Mouse (Mus musculus): ENCODE measurements around the gene Fbxw7.
A peak's percentile ranks its signal among the peaks of the same experiment; 100 is the strongest.

Fbxw7 gene

DNA sequence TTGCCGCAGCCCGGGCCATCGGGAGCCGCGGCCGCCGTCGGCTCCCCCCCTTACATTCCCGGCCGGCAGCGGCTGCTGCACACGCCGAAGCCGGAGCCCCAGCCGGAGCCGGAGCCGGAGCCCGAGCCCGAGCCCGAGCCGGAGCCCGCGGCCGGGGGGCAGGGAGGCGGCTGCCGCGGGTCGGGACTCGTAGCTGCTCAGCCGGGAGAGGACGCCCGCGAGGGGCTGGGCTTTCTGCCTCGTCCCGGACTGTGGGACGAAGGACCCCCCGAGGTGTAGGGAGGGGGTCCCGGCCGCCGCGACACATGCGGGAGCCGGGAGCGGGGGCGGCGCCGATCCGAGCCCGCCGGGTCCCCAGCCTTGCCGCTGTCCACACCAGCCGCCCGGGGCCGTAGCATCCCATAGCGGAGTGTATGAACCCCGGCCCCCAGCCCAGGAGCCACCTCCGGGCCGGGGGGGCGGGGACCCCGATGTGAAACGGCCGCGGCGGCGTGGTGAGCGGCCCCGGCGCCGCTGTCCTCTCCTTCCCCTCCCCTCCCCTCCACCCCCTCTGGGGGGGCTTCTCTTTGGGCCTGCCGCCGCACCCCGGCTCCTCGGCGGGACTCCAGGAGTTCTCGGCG is at the start of gene Fbxw7:
Gene Fbxw7, plus strand, starts transcription at position 507 of the 620 bp plus-strand sequence.
- no peak for DNase-seq

DNA sequence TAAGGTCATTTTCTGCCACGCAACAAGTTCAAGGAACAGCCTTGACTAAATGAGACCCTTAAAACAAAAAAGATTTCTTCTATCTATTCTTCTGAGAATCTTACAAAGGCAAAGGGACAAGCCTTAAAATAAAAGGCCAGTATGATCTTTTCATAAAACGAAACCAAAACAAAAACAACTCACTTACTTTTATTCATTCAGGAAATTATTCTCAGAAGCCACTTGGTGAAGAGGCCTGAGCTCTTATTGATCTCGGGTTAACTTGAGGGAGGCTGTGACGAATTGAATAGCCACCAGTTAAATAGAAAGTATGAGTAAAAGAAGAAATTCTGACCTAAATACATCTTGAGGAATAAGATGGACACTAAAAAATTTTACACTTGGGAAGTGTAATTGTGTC is 46.1 kb upstream of the Fbxw7 start:
- no peak for DNase-seq

DNA sequence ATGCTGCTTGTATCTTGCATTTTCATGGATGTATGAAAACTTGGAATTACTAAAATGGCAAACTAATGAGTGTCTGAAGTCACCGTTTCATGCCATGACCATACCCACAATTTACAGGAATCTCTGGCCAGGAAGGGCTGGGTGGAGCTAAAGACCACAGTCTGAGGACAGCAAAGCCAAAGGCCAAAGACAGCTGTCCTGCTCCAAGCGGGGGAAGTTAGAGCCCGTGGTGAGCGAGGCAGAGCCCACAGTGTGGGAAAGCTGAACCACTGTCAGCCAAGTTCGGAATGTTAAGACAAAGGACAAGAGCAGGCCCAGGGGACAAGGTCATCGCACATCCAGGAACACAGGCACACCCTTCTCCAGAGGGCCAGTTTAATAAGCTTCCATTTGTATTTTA is 45.7 kb upstream of the Fbxw7 start:
- no peak for DNase-seq

DNA sequence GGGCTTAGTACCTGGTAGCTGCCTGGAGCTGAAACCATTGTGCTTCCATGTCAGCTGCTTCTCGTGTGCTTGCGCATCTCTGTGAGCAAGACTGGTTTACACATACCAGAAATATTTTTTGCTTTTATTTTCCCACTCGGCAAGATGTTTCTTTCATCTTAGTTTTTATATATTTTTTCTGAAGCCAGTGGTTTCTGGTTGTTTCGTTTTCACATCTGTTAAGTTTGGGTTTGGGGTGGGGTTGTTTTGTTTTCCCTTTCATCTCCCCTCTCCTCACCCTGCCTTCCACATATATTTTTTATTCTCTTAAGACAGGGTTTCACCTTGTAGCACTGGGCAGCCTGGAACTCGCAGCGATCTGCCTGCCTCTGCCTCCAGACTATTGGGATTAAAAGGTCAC is 44.5 kb upstream of the Fbxw7 start:
- DNase-seq, result no peak

DNA sequence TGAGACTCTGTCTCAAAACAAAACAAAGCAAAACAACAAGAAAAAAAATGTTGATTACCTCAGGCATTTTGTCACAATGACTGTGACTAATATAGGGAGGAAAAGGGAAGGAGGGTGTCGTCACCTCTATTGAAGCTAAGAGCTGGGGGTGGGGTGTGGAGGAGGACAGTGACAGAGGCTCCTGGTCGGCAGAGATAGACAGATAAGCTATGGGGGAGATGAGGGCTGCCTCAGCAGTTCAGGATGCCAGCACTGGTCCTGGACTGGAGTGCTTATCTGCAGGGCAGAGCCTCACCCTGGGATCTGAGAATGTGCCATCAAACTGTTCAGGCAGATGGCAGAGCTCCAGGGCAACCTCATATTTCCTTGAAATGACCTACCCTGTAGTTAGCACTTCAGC is 43.1 kb upstream of the Fbxw7 start:
- no peak for DNase-seq

DNA sequence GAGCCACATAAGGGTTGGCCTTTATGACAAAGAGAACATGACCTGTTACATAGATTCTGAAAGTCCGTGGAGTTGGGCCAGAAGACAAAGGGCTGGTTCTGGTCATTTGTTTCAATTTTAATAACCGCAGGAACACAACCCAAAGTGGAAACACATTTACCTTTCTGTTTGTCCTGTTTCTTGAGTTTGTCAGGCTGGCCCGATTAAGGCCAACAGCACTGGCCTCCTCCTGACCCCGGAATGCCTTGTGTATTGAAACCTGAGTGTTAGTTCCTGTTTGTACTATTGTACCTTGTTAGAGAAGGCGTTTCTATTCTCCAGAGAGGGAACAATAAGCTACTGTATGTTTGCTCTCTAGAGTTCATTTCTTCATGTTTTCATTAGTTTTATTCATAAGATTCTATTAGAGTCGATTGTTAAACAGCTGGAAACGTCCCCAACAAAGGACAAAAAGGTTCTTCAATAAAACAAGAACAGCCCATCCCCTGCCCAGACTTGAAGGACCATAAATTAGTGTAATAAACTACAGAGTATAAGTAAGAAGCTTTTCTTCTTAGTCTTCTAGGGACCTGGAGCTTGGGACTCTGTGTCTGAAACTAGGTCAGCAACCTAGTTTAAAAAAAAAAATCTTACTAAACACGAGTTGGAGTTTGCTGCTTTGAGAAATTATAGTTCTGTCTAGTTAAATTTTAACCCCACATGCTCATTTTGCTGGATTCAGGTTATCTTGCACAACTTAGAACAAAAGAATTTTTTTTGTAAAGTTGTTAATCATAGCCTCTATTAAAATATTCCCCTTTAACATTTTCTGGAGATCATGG is 40.6 kb upstream of the Fbxw7 start:
- DNase-seq, result no peak

DNA sequence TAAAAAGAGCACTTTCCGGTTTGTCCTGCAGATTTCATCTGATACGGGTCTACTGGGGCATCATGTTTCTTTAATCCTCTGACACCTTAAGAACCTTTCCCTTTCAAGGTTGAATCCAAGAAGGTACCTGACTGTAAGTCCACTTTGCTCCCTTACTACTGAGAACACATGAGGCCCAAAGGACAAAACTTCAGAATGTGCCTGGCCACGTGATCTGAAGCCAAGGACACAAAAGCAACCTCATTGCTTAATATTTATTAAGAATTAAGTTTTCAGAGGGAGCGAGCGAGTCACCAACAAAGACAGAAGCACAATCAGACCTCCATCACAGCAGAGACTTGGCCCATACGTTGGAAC is 40.0 kb upstream of the Fbxw7 start:
- DNase-seq, result peak; percentile 12

DNA sequence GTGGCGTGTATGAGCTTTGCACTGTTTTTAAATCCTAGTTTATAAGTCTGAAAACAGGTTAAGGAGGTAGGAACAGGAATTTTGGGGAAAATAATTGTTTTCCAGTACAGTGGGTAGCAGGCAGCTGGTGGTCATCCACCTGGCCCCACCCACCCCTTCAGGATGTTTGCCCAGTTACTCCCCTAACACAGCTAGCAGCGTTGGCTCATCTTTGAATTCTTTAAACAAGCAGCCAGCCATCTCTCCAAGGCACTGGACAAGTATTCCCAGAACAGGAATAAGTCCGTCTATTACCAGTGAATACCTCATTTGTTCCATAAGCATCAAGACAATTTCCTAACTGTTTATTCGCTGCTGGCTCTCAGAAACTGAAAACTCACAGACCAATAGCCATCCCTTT is 39.5 kb upstream of the Fbxw7 start:
- no peak for DNase-seq

DNA sequence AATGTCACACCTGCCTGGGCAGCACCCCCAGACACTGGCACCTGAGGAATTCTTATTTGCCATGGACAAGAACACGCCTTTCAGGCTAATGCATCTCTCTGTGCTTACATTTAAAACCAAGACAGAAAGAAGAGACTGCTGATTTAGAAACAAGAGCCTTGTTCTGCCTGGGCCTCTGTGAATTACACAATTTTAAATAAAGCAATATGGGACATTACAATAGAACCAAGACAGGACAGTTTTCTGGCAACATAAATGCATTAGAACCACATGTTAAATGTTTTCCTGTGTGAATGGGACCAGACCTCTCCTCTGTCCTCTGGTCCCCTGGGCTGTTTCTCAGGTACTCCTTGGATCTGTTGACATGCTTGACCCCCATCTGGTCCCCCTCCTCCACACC is 39.0 kb upstream of the Fbxw7 start:
- DNase-seq, result no peak

DNA sequence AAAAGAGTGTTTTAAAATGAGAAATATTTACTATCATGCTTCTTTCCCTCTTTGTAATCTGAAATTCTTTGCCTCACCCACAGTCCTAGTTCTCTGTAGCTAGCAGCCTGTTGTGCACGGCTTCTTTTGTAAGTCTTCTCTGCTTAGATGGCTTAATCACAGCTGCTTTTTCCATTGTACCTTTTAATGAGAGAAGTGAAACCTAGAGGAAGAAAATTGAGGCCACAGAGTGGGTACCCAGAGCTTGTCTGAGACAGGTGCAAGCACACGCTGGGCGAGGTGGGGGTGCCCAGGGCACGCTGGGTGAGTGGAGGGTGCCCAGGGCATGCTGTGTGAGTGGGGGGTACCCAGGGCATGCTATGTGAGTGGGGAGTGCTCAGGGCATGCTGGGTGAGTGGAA is 27.2 kb upstream of the Fbxw7 start:
- no peak for DNase-seq

DNA sequence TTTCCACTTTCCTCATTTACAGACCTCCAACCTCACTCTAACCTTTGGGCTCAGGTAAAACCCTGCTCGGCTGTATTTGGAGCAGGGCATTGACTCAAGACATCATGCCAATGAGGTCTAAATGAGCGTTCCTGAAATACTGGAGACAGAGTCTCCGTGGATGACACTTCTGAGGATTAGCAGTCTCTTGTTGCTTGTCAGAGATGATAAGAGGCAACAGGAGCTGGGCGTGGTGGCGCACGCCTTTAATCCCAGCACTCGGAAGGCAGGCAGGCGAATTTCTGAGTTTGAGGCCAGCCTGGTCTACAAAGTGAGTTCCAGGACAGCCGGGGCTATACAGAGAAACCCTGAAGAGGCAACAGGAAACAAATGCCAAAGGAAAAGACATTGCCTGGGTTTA is 11.0 kb upstream of the Fbxw7 start:
- DNase-seq, result no peak

DNA sequence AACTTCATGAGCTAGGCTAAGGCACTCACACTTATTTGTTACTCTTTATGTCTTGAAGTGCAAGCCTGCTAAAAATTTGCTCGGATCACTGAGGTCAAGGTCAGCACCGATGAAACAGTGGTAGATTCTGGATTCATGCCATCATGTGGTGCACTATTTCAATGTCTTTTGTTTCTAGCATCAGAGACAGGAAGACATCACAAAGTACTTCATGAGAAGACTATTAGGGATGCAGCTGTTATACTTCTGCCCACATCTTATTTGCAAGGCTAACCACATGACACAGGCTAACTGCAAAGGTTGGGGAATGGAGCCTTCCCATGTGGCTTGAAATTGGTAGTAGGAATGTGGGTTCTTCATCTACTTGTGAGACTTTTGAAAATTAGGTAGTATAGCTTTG is 8.9 kb upstream of the Fbxw7 start:
- DNase-seq, result no peak

DNA sequence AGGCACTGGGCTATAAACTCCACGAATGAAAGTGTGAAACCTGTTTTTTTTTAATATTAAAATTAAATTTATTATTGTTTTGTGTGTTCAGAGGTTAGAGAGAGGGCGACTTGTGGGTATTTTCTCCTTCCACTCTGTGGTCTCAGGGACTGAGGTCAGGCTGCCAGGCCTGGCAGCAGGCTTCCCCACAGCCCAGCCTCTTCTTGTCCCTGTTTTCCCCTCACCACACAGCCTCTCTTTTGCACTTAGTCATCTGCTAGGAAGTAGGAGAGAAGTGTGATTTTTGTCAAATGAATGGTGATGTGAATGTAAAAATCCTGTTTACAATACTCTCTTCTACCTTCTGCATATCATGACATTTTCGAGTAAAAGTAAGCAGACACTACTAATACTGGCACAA is 7.2 kb upstream of the Fbxw7 start:
- DNase-seq, result no peak

DNA sequence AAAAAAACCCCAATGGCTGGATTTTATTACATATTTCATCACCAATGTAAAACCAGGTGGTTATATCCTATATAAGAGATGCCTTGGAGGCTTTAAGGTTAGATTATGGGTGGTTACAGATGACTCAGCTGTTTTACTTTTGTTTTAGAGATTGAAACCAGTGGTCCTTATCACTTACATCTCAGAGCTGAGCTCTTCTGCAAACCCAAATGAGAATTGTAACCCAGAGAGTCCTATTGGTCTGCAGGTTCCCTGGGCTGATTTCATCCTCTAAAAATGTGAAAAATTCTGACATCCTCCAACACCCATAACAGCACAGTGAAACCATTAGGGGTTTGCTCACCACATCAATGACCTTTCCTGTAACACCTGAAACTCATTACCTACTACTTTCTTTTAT is 6.2 kb upstream of the Fbxw7 start:
- no peak for DNase-seq

DNA sequence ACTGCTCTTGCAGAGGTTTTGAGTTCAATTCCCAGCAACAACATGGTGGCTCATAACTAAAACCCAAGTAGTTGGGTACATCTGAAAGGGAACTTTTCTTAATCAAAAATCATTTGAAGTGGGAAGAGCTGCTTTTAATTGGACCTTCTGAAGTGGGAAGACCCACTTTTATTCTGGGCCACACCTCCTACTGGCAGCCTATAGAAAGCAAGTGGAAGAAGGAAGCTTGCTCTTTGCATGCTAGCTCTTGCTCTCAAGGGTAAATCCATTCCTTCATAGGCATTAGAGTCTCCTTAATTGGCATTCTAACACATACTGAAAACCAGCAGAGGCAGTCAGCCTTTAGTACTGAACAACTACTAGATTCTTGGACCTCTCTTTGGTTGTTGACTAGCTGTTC is 4.3 kb upstream of the Fbxw7 start:
- no peak for DNase-seq

DNA sequence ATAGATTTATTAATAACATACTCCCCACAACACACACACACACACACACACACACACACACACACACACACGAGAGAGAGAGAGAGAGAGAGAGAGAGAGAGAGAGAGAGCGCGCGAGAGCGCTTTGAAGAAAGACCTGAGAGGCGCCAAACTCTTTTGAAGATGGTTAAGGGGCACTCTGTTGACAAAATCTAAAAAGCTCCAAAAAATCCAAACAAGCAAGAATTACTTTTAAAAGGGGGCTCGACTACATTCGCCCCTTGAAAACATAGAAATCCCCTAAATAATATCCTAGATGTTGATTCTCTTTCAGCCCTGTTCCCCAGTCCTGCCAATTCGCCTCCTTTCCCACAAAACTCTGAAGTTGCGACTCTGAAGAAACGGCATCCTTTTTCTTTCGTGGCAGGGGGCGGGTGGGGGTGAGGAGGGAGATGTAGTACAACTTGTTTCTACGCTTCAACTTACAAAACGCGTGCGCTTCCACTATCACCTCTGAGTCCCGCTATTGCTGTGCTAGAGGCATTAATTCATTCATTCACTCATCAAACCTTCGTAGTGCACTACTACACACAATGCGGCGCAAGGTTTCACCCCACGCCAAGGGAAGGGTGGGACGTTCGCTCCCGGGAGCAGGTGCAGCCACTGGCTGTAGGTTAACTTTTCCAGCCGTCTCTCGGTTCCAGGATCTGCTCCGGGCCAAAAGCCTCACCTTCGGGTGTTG is 1.5 kb upstream of the Fbxw7 start:
- DNase-seq, result no peak

DNA sequence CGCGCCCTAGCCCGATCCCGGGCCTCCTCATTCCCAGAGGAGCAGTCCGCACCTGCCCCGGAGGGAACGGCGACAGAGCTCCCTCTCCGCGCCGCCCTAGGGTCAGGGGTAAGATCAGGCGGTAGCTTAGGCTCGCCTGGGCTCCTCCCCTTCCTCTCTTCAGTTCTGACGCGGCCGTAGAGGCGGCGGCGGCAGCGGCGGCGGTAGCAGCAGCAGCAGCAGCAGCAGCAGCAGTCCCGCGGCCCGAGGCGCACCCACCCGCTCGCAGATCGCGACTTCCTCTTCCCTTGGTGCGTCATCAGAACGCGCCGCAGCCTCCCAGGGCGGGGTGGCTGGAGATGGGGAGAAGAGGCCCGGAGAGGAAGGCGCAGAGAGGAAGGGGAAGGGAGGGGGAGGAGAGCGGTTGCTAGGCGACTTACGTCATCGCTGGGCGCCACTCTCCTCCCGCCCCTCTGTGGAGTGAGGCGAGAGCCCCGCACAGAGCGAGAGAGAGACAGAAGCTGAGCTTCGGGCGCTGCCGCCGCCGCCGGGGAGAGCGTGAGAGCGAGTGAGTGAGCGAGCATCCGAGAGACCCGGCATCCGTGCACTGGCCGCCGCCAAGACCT is 809 bp upstream of the Fbxw7 start:
- DNase-seq, result peak; percentile 100

DNA sequence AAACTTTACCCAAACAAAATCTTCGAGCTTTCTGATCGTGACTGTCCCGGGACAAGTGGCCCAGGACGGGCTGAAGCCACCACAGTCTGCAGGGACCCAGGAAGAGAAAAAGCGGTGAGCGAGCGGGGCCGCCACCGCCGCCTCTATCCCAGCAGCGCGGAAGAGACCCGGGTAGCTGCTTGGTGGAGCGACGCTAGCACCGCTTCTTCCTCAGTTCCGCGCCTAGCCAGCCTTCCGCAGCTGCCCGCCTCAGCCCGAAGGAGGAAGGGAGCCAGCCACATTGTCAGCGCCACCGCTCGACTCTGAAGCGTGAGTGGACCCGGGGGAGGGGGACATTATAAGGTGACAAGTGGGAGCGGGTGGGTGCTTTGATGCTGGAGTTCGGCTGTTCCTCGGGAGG is 393 bp downstream of the Fbxw7 start:
- DNase-seq, result peak; percentile 39

DNA sequence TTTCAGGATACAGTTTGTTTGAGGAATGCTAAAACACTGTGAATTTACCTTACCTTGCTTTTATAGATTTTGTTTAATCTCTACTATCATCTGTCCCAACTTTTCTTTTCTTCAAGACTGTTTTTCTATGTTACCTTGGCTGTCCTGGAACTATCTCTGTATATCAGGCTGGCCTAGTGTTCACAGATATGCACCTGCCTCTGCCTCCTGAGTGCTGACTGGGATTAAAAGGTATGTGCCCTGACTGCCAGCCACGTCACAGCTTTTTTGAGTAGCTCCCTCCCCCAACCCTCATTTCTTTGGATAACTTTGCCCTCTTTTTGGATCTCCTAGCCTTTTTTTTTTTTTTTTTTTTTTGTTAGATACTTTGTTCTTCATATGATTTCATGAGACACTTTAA is 1.9 kb downstream of the Fbxw7 start:
- DNase-seq, result no peak

DNA sequence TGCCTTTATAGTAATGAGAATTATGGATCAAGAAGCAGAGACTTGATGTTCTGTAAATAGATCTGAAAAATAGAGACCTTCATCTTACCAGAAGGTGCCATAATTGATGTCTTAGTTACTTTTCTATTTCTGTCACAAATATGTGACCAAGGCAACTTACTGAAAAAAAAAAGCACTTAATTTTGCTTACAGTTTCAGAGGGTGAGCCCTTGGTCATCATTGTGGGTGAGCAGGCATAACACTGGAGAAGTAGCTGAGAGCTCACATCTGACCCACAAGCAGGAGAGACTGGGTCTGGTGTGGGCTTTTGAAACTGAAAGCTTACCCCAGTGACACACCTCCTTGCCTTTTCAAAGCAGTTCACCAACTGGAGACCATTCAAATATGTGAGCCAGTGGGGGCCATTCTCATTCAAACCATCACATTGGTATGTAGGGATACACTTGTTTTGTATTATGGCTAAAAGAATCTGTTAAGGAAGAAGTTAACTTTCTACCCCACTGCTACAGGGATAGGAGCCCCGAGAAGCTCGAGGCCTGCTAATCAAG is 5.7 kb downstream of the Fbxw7 start:
- no peak for DNase-seq

DNA sequence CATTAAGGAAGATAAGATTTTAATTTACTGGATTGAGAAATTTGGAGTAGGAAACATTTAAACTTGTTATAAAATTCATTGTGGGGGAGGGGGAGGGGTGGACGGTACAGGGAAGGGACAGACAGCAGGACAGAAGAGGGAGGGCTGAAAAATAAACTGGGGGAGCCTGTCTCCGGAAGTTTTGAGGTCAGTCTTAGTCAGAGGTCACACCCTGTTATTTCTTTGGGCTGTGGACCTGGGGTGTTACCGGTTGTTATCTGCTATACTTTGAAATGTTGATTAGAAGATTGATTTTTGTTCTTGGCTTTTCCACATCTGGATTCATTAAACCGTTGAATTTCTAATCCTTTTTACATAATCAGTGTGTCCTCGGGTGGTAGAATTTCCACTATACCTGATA is 10.9 kb downstream of the Fbxw7 start:
- no peak for DNase-seq

DNA sequence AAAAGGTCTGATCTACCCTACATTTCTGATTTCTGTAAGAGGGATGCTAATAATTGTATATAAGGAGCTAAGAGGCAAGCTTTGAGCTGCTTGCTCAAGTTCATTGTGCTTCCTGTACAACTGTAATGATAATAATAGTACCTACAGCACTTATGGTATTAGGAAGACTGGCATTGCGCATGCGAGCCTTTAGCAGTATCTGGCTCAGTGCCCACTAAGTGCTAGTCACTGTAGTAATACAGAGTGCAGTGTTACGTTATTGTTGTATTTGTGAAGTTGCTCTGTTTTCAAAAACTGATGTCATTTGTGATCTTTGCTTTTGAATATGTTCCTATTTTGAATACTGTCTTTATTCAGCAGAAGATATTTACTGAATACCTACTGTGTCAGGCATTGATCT is 11.3 kb downstream of the Fbxw7 start:
- DNase-seq, result no peak

DNA sequence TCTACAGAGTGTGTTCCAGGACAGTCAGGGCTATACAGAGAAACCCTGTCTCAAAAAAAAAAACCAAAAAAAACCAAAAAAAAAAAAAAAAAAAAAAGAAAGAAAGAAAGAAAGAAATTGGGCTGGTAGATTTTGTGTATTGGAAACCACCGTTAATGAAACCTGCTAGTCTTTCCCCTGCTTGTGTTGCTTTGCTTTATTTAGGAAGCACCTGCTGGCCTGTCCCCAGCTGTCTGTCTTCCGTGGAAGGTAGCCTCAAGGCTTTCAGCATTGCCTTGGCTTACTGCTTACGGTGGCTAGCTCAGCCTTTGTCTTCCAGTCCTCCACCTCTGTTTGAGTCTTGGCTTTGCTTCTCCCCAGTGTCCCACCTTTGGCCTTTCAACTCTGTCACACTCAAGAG is 11.9 kb downstream of the Fbxw7 start:
- DNase-seq, result no peak

DNA sequence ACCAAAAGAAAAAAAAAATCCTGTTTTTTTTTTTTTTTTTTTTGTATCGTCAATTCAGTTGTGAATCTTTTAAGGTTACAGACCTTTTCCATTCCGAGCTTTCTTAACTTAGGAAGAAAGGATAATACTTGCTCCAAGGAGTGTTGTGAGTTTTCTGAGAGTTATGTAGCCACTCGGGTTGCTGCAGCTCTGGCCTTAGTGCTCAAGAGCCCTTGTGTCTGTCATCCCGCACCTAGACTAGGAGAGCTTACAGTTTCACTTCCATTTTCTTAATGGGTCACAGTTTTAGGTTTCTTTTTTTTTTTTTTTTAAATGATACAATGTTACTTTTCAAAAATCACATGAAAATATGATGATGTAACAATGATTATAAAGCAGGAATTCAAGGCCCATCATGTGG is 12.5 kb downstream of the Fbxw7 start:
- DNase-seq, result no peak

Measured in kidney, adult 18-20 months (tissue).